Mouse (Mus musculus) leukemia stem cell, adult 10-12 weeks (primary cell): Measurements from ENCODE around the gene Gla. TPM values are rescaled to one million over a fixed set of nuclear protein-coding genes. Genes with fewer than 3 reads are reported as not detected.

Experiments used
- polyA plus RNA-seq: library from polyadenylated mRNA; stranded (reverse); fragments of >175 nt; gene quantifications from 2 replicates; pipeline ENCODE4 v1.2.3, GENCODE M21; 2012; ENCODE audit warnings: low replicate concordance

The Gla gene
- polyA plus RNA-seq: 0.29 and 0.36 TPM in 2 replicates

GRCm38 (mm10) chrX:134600659-134601379 lies at the start of gene Gla, which contains the start of gene Hnrnph2:
TSS of gene Gla (minus strand) at chrX:134601125.
TSS of gene Hnrnph2 (plus strand) at chrX:134601179.

GRCm38 (mm10) chrX:134585103-134586002 lies 15.6 kb downstream of the Gla start, which contains the start of gene Rpl36a:
TSS of gene Rpl36a (plus strand) at chrX:134585654.

GRCm38 (mm10) chrX:134582888-134583669 lies 17.8 kb downstream of the Gla start, which contains the start of gene Btk:
TSS of gene Btk (minus strand) at chrX:134583570.

GRCm38 (mm10) chrX:134541145-134541954 lies 59.6 kb downstream of the Gla start, which contains the start of gene Timm8a1:
TSS of gene Timm8a1 (minus strand) at chrX:134541865.

Other genes with a start within 250 kb of the Gla start
- 0.26 and 0.42 TPM in 2 replicates for gene Drp2, start 196.6 kb downstream of the Gla start, polyA plus RNA-seq
- gene Taf7l, start 124.6 kb downstream of the Gla start, polyA plus RNA-seq: not detected in 2 replicates
- 1.8 and 5.5 TPM in 2 replicates for gene Timm8a1, start 59.3 kb downstream of the Gla start, polyA plus RNA-seq
- gene Btk, start 17.6 kb downstream of the Gla start, polyA plus RNA-seq: 2.6 and 18.3 TPM in 2 replicates
- gene Rpl36a, start 15.5 kb downstream of the Gla start, polyA plus RNA-seq: 13.6 and 33.8 TPM in 2 replicates
- gene Hnrnph2, start 54 bp upstream of the Gla start, polyA plus RNA-seq: 2.8 and 11.1 TPM in 2 replicates
- 0.15 and 0.26 TPM in 2 replicates for gene Armcx4, start 85.4 kb upstream of the Gla start, polyA plus RNA-seq
- gene Armcx1, start 116.8 kb upstream of the Gla start, polyA plus RNA-seq: 0.16 and 0.35 TPM in 2 replicates
- gene Armcx6, start 150.3 kb upstream of the Gla start, polyA plus RNA-seq: 0.55 and 1.2 TPM in 2 replicates
- 1.4 and 1.5 TPM in 2 replicates for gene Armcx3, start 155.5 kb upstream of the Gla start, polyA plus RNA-seq
- gene Armcx2, start 208.1 kb upstream of the Gla start, polyA plus RNA-seq: 2.1 and 11.5 TPM in 2 replicates